Mouse (Mus musculus) megakaryocyte, embryonic 14.5 days (primary cell): ENCODE measurements around the gene Akr7a5.

Experiments
- FLI1 ChIP-seq: IDR thresholded peaks from 2 replicates; pipeline ENCODE4 v1.6.1; 2012; ENCODE audit warnings: low read length, inconsistent platforms, mixed read lengths
- GATA1 ChIP-seq: IDR thresholded peaks from 3 replicates; pipeline ENCODE4 v1.6.1; 2012; ENCODE audit warnings: mixed read lengths, low read length, inconsistent platforms, borderline replicate concordance

DNA sequence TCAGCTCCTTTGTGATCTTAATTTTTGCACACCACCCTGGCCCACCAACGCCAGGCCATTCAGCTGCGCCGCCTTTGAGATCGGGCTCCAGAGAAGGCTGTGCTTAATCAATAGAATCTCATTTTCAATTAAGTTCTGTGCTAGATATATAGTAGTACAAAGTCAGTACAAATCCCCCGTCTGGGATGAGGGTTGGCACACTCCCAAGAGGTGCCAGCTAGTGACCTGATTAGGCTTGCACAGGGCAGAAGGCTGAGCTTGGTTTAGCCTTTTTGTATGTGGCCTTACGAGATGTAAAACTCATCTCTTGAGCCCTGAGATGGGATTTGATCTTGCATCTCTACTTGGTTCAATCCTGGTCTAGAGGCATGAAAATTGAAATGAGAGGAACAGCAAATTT lies 47.6 kb upstream of the Akr7a5 start:
- no peak for TF ChIP-seq GATA1
- TF ChIP-seq FLI1: no peak
